Mouse (Mus musculus) right cerebral cortex, postnatal 25 days (tissue): ENCODE data around the gene Kpna6.
"Not testable (repeated sequence)": the region's sequence is repeated elsewhere in the genome, so short reads cannot be mapped to it uniquely, and the experiment has no call there.

Source experiments
- DNase-seq: peaks from one replicate; pipeline ENCODE4 v3.0.0; 2022

Kpna6 gene

DNA sequence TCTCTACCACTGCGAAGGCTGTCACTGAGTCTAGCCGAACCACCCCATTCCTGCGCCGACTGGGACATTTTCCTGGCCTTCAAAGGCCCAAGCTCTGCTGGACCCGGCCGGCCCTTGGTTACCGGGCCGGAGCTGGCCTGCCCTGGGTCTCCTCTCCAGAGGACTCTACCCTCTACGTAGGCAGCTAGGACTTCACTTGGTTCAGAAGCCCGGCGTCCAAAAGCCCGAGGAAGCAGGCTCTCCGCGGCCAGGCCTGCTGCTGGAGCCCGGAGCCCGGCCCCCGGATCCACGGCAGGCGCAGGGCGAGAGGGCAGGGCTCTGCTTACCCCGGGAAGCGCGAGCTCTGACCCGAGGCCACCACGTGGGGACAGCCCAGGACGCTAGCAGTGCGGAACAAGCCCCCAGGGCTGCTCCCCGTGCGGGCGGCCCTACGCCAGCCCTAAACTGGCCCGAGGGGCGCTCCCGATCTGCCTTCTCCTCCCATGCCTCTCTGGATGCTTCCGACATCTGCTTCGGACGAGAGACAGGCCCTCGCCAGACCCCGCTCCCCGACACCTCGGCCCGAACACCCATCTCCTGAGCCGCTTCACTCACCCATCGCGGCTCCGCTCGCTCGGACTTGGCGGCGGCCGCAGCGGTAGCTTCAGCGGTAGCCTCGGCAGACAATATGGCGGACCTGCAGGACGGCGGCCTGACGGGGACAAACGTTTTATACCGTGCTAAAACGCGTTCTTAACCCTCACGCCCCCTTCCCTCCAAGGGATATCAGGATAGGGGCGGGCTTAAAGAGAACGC is at the start of gene Kpna6:
Gene Kpna6 (minus strand): TSS at position 685 of the 795 bp plus-strand sequence.
- peak; percentile 92 for DNase-seq

DNA sequence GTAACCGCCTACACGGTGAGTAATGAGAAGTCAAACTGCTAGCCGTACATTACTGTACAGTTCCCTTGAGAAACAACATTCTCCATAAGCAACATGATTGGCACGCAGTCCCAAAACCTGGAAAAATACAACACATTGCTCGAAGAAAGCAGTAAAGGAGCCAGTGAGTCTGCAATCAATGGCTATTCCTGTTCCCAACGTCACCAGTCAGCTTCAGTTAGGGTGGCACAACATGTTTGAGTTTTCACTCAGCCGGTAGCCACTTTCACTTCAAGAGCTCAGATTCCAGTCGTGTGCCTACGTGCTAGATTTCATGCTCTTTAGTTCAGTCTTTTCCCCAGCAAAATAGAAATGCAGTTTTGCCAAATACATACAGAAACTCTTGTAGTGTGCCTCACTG is 43.7 kb upstream of the Kpna6 start:
- DNase-seq, result no peak

- no peak for DNase-seq
Observed at GRCm38 (mm10) chr4:129709486-129710129, 37.0 kb upstream of the Kpna6 start.

- no peak for DNase-seq
Observed at GRCm38 (mm10) chr4:129706750-129707149, 34.2 kb upstream of the Kpna6 start.

DNA sequence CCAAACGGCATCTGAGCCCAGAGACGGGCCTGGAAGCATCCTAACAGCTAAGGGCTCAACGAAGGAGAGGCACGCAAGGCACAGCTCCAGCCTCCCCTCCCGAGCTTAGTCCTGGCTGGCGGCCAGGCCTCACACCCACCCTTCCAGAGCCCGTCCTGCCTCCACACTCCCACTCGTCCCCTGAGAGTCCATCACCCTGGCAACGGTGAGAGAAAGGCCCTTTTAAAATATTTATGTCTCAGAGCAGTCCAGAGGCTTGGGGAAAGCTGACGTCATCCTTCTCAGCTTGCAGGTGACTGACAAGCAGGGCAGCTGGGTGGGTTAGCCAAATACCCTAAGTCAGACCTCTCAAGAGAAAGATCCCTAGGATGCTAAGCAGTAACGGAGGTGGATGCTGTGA is 29.9 kb upstream of the Kpna6 start:
- peak; percentile 83 for DNase-seq

DNA sequence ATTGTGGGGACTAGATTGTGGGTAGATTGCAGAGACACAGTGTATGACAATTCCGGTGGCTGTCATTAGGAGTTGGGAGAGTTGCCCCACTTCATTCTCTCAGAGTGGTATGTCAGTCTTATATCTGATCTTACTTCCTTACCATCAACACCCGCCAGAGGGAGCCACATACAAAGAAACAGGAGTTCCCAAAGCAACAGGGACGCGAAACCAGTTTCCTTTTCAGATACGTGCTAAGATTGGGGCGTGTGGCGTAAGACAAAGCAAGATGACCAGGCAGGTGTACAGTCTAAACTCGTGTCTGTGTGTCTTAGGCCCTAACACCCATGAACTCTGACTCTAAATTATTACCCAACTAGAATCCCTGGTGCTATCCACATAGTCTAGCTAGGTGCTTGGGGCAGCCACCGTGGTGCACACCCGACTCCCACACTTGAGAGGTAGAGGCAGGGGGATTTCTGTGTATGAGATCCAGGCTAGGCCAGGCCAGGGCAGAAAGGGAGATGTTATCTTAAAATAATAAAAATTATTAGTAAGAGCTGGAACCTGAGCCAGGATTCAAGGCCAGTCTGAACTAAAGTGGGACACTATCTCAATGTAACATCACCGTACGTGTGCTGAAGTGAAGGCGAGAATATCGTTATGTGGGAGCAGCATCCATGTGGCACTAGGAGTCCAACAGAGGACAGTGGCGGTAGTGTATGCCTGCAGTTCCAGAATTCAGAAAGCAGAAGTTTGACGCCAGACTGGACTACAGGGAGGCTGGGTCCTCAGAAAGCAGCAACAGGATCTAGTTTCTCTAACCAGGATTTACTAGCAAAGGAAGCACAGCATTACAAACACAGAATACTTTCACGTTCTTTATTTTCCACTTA is 29.2 kb upstream of the Kpna6 start:
- DNase-seq, result peak; percentile 73

GRCm38 (mm10) chr4:129700661-129701060 is 28.1 kb upstream of the Kpna6 start:
- DNase-seq, result not testable (repeated sequence)

DNA sequence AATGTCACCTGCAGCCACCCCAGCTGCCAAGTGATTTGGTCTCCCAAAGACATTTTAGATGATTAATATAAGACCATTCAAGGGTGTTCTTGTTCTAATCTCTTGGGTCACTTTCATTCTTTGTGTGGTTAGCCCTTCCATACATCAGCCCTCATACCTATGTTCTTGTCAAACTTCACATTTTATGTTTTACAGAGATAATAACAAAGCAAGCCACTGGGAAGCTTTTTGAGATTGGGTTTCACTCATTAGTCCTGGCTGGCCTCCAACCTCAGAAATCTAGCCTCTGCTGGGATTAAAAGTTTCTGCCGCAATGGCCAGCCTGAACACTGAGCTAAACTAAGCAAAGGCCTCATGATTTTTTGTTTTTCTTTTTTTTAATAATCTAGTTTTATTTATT is 27.6 kb upstream of the Kpna6 start:
- no peak for DNase-seq

DNA sequence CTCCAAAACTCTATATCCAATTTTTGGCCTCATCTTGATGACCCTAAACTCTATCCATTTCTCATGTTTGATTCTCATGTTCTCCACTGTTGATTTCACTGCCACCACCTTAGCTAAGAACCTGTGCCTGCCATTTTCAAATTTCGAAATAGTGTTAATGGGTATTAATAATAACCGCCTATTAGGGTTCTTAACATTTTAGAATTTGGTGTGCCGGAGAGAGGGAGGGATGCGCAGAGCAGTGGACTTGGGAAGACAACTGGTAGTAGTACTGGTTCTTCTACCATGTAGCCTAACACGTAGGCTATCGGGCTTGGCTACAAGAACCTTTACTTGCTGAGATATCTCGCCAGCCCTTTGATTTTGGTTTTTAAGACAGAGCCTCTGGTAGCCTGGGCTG is 24.6 kb upstream of the Kpna6 start:
- no peak for DNase-seq

DNA sequence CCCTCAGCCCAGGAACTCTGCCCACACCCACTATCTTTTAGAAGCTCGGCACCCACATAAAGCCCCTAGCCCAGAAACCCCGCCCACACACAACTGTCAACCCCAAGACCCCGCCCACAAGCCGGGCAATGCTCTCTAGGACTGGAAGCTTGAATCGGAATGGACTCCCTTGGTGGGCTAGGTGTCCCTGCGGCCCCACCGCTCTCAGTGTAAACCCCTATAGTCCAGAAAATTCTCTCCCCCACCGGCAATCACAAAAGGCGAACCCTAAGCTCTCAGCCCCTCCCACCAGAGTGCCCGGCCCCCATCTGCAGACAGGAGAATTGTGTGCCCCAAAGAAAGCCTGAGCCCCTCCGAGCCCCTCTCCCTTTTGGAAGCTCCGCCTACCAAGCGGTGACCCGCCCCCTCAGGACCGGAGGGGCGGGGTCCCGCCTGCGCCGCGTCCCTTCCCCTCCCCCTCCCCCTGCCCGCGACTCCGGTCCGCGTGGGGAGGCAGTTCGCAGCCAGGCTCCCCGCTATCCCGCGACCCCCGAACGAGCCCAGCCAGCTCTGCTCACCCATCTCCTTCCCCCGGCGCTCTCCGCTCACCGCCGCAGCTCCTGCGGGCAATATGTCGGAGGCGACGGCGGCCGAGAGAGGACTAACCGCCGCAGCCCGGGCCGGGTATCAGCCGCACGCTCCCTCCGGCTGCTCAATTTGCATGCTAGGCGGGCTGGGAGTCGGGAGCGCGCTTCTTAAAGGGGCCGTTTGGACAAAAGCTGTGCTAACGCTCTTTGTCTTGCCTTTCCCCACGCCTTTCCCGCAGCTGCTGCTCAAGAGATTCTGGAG is 23.8 kb upstream of the Kpna6 start, which contains the start of gene Tmem39b:
Gene Tmem39b (minus strand): TSS at position 681 of the 828 bp plus-strand sequence.
- DNase-seq, result peak; percentile 93

DNA sequence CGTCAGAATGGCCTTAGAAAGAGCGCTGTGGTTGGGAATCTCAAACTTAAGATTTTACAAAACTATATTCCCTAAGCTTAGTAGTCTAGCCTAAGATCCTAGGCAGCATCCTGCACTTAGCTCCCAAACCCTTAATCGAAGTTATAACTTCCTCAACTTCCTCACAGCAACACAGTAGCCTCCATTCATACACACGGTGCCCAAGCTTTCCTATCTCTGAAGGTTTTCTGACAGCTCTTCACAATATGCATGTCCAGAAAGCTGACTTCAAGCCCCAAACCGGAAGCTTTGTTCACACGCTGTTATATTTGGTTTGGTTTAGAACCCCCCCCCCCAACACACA is 23.2 kb upstream of the Kpna6 start:
- DNase-seq, result no peak

GRCm38 (mm10) chr4:129684531-129684930 is 12.0 kb upstream of the Kpna6 start:
- no peak for DNase-seq

DNA sequence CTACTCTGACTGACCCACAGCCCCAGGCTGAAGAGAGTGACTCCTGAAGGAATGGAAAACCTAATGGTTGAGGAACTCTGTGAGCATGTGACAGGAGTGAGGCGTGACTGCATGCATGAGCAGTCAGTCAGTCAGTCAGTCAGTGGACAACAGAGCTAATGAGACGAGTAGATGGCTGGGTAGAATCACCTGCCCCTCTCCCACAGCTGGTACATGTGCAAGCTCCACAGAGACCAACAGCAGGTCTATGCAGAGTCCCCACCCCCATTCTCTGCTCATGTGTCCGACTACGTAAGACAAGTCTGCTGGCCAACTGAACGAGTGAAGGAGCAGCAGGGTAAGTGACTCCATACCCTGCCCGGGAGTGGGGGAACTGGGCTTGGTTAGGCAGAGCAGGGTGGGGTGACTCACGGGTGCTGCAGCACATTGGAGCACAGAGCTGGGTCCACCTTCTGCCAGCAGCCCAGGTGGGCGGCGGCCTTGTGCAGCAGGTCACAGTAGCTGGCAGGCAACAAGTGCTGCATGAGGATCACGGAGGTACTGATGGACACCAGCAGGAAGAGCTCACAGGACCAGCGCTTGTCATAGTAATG is 11.4 kb upstream of the Kpna6 start:
- no peak for DNase-seq

DNA sequence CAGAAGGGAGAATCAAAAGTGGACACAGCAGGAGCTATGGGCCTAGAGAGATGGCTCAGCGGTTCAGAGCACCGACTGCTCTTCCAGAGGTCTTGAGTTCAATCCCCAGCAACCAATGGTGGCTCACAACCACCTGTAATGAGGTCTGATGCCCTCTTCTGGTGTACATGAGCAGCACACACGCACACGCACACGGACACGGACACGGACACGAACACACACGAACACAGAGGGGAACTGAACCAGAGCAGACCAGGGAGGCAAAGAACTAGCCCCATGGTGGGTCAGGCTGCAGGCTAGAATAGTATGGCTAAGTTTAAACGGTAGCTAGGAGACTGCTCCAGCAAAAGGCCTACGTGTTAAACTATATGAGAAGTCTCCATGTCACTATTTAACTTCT is 9.3 kb upstream of the Kpna6 start:
- DNase-seq, result no peak

- no peak for DNase-seq
Observed at GRCm38 (mm10) chr4:129672878-129673449, 397 bp upstream of the Kpna6 start.

DNA sequence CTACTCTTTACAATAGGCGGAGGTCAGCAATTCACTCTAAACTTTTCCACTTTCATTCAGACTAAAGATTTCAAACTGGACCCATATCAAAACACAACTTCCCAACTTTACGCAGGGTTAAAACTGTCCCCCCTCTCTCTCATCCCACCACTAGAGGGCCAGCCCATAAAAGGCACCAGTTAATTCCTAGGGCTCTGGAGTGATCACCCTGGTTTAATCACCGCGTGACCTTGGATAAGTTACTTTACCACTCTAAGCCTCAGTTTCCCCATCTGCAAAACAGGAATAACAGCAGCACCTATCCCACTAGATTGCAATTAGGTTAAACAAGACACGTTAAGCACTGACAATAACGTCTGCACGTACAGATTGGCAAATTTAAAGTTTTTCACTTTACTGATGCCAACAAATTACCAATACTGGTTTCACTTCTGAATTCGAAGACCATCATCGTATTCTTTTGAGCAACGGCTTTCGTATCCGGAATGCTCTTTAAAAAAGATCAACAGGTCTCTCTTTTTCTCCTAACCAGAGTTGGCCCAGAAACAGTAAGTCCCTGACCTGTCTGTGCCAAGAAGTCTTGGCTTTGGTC is 980 bp downstream of the Kpna6 start:
- DNase-seq, result no peak

- no peak for DNase-seq
Observed at GRCm38 (mm10) chr4:129662255-129662813, 10.2 kb downstream of the Kpna6 start.

DNA sequence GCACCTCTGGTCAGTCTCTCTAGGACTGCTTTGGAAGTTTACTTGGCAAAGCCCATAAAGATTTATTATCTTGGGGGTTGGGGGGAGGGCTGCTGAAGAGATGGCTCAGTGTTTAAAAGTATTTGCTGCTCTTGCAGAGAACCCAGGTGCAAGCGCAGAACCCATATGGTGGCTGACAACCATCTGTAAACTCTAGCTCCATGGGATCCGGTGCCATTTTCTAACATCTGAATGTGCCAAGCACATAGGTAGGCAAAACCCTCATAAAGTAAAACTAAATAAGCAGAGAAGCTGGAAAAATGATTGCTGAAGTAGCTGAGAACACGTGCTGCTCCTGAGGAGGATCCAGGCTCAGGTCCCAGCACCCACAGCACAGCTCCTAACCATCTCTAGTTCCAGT is 11.0 kb downstream of the Kpna6 start:
- DNase-seq, result peak; percentile 24

GRCm38 (mm10) chr4:129654770-129655169 is 17.8 kb downstream of the Kpna6 start:
- DNase-seq, result no peak

DNA sequence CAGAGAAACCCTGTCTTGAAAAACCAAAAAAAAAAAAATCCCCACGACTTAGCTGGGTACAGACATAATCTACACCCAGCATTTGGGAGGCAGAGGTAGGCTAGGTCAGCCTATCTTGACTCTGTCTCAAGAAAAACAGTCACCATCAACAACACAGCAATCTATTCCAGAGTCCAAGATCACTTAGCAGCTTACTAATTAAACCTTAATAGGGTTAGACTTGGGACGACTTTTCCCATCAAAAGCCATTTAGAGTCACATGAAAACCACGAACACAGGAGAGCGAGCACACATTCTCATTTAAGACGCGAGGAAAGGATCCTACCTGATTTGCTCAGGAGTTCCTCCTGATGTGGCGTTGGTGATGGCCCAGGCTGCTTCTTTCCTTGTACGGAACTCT is 22.2 kb downstream of the Kpna6 start:
- DNase-seq, result no peak

- DNase-seq, result no peak
Observed at GRCm38 (mm10) chr4:129648656-129649055, 23.9 kb downstream of the Kpna6 start.
